Mouse (Mus musculus): ENCODE data around the gene Uvrag.

DNA sequence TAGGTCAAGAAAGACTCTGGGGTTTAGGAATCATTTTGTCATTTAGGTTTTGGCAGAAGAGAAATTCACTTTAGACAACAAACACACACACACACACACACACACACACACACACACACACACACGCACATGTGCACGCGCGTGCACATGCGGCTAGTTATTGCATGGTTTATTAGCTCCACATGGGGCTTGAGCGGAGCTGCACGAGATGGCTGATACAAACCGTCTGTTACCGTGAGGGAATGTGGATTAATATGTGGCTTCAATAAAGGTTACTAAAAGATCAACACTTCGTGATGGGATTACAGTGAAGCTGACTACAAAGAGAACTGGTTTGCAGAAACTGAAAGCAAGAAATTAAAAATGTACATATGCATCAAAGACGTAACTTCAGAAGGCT lies 230.2 kb downstream of the Uvrag start:
- TF ChIP-seq CTCF (IDR thresholded peaks at IDR 0.05; ENCODE audit: low read depth, low read length) (no peak), TAL1 (conservative IDR thresholded peaks at IDR 0.05; ENCODE audit: low read depth, low read length) (no peak), GATA1 (IDR thresholded peaks at IDR 0.05; ENCODE audit: borderline replicate concordance, low read length) (no peak), POLR2AphosphoS5 (IDR thresholded peaks at IDR 0.05; ENCODE audit: insufficient replicate concordance, low read depth, low read length) (no peak)

Measured in G1E (cell line).